Mouse (Mus musculus) mouse embryonic stem cell (cell line): Measurements from ENCODE around the gene Mto1.

ENCODE experiments used
- in situ Hi-C, 2 experiments: fragments of 300-500 bp; cut with MboI; formaldehyde crosslinking; loops; 1 replicate in 1 of 2; 3 replicates in 1 of 2; pipeline ENCODE4 v1.14.3; 2019 to 2020; ENCODE audit warnings: low sequenced_read_pairs in 2 of 2, low pct_unique_long_range_greater_than_20kb in 1 of 2, mixed read lengths in 1 of 2; ENCODE audit not compliant: unreplicated experiment in 1 of 2

Mto1 gene

GRCm38 (mm10) chr9:78500386-78500785, 52.4 kb downstream of the Mto1 start:
- in situ Hi-C loops, result no loop called here

- in situ Hi-C loops, result no loop called here
Measured at GRCm38 (mm10) chr9:78501284-78501683, 53.3 kb downstream of the Mto1 start.

DNA sequence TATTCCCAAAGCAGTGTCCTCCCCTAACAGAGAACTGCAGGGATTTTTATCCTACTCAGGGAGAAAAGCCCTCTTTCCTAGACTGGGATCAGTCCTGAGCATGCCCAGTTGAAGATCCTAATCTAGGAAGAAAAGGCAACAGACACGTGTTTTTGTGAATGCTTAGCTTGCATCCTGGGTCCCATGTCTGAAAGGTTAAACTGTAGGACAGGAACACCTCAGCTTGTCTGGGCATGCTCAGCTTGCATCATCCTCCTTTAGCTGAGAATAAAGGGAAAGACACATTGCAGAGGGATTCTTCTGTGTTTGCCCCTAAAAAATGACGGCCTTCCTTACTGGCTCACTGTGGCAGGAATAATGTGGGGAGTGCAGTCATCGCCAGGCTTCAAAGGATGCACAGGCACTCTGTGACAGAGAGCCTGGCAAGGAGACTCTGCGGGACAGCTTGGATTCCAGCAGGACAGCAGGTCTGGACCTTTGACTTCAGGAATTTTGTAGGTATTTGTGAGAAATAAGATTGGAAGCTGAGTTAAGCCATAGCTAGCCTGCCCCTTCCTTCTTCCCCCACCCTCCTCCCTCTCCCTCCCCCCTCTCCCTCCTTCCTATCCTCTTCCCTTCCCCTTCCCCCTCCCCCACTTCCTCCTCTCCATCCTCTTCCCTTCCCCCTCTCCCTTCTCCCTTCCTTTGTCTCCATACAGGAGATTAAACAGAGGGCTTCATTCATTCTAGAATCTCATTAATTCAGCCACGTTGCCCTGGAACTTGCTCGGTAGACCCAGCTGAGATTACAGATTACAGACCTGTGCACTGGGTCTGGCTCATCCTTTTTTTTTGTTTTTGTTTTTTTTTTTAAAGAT, 55.4 kb downstream of the Mto1 start:
- in situ Hi-C loops, result no loop called here

GRCm38 (mm10) chr9:78504133-78504532, 56.1 kb downstream of the Mto1 start:
- in situ Hi-C loops, result no loop called here

DNA sequence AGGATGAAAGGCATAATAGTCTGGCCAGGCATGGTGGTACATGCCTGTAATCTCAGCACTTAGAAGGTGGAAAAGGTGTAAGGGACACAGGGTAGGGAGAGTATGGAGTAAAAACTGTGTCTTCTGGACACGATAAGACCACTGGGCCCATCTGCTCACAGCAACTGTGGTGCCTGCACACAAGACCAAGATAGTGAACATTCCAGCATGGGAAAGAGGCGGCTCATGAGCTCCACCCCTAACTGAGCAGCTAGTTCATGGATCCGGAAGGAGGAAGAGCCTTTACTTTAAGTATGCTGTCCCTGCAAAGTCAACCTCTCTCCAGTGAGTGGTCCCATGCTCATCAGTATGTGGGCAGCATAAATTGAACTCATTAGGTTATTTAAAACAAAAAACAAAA, 56.7 kb downstream of the Mto1 start:
- in situ Hi-C loops, result no loop called here

GRCm38 (mm10) chr9:78505223-78505622, 57.2 kb downstream of the Mto1 start:
- in situ Hi-C loops, result no loop called here

DNA sequence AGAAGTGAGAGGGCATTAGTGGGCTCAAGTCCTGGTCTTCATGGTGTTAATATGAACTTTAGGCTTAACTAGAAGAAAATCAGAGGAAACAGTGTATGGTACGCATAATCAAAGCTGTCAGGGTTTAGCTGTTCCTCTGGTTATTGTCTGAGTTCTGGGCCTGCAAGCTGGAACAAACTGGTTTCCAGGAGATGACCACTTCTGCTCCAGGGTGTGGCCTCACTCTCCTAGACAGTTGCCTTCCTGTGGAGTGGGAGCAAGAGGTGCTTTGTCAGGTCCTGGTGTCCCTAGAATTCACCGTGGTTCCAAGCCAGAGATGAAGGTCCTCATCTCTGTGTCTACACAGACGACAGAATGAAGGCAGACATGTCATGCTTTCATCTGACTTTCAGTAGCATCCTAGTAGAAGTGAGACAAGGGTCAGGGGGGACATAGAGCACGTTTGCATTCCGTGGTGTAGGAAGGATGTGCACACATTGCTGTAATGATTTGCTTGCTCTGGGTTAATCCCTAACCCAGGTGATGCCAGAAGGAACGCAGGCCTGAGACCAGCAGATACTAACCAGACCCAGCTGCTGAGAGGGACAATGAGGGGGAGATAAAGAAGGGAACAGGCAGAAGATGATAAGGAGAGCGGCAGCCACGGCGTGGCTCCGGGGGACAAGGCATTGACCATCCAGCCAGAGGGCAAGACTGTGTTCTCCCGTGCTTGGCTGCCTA, 58.2 kb downstream of the Mto1 start:
- in situ Hi-C loops, result no loop called here

GRCm38 (mm10) chr9:78506722-78507077, 58.7 kb downstream of the Mto1 start:
- in situ Hi-C loops, result no loop called here

DNA sequence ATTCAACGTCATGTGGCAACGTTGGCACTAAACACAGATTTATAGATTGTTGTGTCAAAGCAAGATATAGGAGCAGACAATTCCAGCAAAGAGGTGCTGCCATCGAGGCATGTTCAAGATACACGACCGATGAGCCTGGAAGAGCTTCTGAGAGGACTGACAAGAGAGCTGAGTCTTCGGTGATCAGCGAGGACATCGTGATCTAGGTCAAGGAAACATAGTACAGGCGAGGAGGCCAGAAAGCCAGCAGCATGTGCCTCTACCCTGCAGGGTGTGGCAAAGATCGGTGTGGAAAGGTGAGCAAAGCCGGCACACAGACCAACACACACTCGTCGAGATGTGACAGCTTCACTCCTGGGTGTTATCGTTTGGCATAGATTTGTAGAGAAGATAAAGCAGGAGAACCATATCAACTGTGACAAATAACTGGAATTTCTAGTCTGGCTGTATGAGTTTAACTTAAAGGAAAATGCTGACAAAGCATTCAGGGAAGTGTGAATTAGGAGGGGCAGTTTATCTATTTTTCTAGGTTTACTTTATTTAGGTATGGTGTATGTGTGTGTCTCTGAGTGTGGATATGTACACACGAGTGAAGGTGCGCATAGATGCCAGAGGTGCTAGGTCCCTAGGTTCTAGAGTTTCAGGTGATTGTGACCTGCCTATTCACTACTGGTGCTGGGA, 60.2 kb downstream of the Mto1 start:
- in situ Hi-C loops, result no loop called here

DNA sequence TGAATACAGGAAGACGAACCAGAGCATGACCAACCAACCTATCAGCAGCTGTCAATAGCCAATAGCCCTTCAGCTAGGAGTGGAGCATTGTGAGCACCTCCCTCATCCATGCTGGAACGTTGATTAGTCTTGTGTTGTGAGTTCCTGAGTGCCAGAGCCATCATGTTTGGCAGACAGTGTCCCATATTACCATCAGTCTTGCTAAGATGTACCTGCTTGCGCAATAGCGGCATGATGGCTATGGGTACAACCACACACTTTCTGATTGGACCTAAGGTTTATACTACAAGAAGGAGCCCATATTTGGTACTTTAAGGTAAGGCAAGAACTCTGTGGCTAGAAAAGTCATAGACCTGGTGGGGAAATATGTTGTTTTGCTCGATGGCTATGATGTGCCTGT, 63.7 kb downstream of the Mto1 start:
- in situ Hi-C loops, result no loop called here

GRCm38 (mm10) chr9:78513776-78514500, 65.9 kb downstream of the Mto1 start:
- in situ Hi-C loops, result no loop called here

GRCm38 (mm10) chr9:78514681-78515080, 66.7 kb downstream of the Mto1 start:
- in situ Hi-C loops, result loop anchor here in 1 of 2 experiments (5.0 kb wide), 1 partner anchor 32 kb away; no protein-coding TSS in a partner anchor

GRCm38 (mm10) chr9:78516125-78516524, 68.1 kb downstream of the Mto1 start:
- in situ Hi-C loops, result loop anchor here in 1 of 2 experiments (5.0 kb wide), 1 partner anchor 34 kb away; no protein-coding TSS in a partner anchor

- in situ Hi-C loops, result loop anchor here in 1 of 2 experiments (5.0 kb wide), 1 partner anchor 35 kb away; no protein-coding TSS in a partner anchor
Measured at GRCm38 (mm10) chr9:78517237-78517636, 69.2 kb downstream of the Mto1 start.

- in situ Hi-C loops, result no loop called here
Measured at GRCm38 (mm10) chr9:78520127-78520779, 72.2 kb downstream of the Mto1 start.

GRCm38 (mm10) chr9:78520780-78521601, 73.0 kb downstream of the Mto1 start:
- in situ Hi-C loops, result no loop called here

GRCm38 (mm10) chr9:78521689-78522088, 73.7 kb downstream of the Mto1 start:
- in situ Hi-C loops, result no loop called here
